Mouse (Mus musculus): ENCODE results near the gene Gm30191. TPM values are rescaled to one million over a fixed set of nuclear protein-coding genes. Genes with fewer than 3 reads are reported as not detected.
"Not testable (repeated sequence)": the region's sequence is repeated elsewhere in the genome, so short reads cannot be mapped to it uniquely, and the experiment has no call there.

Gene Gm30191
- total RNA-seq, 2 experiments from 2014 or later, result not detected

DNA sequence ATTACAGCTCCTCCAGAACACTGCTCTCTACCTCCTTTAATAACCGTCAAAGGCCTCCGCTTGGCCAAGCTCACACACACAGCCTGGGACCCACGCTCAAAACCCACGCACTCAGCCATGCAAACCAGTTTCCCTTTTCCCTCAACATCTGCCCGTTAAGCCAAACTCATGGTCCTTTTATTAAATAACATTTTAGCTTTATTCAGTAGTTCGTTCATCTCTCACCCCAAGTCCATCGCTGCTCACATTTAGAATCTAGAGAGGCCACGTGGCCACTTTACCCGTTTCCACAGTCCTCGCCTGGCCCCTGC is 4.2 kb downstream of the Gm30191 start:
- intact Hi-C loops (cut with DNase I), result loop anchor here (2.0 to 10.0 kb wide), 3 partner anchors 42 to 234 kb away; no protein-coding TSS in a partner anchor
- peak in 1 of 2 experiments; percentile 37 for DNase-seq (ENCODE audit: low spot score in 2 of 2)

GRCm38 (mm10) chr4:134251241-134252130 is 4.8 kb downstream of the Gm30191 start:
- peak; percentile 52 to 64 for DNase-seq (ENCODE audit: low spot score in 2 of 2)
- intact Hi-C loops (cut with DNase I), result loop anchor here (2.0 to 10.0 kb wide), 3 partner anchors 41 to 233 kb away; no protein-coding TSS in a partner anchor

DNA sequence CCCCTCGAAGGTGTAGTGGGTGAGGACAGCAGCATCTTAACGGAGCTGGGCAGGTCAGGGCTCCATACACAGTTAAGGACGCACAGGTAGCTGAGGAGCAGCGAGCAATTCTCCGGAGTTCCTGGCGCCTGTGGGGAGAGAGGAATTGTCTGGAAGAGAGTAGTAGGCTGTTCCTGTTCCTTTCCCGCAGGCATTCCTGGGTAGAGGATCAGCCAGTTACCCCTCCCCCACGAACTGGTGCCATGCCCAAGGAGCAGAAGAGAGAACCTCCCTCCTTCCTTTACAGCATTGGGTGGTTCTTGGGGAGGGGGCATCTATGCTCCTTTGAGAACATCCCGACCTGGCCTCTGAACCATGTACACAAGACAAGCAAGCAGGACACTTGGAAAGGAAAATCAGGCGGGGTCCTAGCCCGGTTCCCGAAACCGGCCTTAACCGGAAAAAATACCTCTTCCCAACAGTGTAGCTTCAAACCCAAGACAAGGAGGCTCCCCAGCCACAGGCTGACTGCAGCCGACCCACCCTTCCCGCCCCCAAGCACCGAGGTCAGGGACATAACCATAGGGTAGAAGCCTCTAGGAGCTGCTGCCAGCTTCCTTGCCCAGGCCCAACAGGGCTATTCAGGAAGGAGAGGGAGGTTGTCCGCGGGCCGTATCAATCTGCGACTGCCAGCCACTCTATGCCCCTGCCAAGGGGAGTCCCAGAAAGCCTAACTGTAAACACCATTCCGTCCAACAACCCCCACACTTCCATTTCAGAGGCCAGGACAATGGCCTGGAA is 5.6 kb downstream of the Gm30191 start:
- intact Hi-C loops (cut with DNase I), result loop anchor here (5.0 to 10.0 kb wide), 2 partner anchors 105 to 232 kb away; no protein-coding TSS in a partner anchor
- DNase-seq (ENCODE audit: low spot score in 2 of 2), result no peak

DNA sequence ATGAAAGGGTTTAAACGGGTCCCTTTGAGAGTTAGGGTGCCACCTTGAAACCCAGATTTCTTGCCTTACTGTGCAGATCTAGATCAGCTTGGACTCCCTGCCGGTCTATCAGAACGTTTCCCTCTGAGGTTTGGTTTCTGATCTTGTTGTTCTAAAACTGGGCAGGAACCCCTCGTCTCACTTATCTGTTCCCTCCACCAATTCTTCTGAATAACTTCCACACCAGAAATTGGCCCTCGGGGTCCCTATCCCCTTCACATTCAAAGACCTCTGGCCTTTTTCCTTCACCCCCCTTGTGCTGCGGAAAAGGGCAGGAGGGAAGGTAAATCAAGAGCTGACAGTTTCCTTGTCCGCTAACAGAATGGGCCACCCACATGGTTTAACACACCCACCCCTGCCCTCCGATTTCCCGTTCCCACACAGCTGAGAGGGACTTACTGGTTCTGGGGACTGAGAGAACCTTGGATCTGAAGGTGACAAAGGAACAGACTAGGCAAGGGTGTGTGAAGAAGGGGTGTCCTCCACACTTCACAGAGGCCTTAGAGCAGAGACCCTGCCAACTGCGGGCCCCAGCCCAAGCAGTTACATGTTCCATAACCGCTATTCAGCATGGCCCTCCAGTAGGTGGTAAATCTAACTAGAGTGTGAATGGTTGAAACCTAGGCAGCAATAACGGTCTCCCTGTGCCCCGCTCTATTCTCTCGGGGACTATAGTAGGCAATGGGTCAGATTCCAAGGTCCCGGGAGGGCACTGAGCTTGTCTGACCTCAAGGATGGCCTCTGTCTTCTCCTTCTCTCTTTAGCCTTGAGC is 6.4 kb downstream of the Gm30191 start:
- no peak for DNase-seq (ENCODE audit: low spot score in 2 of 2)
- intact Hi-C loops (cut with DNase I), result loop anchor here (5.0 to 10.0 kb wide), 2 partner anchors 104 to 232 kb away; no protein-coding TSS in a partner anchor

DNA sequence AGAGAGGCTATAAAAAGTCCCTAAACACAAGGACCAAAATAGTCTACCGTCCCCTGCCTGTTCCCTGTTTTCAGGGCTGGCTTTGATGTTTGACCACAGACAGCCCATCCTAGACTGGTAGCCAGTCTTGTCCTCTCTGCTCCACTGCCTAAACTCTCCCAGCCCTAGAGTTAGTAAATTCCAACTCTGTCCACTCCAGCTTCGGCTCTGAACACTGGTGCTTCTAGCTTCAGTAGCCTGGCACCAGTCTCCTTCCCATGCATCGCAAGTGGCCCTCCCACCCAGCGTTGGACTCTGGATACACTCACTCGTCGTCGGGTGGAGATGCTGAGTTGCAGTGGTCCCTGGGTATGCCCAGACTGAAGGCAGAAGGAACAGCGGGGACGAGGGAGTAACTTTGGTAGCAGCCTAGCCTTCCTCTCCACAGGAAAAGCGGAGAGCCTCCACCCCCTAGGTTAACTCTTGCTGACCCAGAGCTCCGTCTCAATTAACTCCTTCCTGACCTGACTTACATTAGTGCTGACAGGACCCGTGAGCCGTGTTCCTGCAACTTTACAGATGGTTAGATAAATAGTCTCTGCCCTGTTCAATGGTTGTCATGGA is 7.1 kb downstream of the Gm30191 start, which contains the start of gene Grrp1:
Grrp1 (minus strand) TSS at position 385 of the 603 bp plus-strand sequence.
- no peak for DNase-seq (ENCODE audit: low spot score in 2 of 2)
- intact Hi-C loops (cut with DNase I), result loop anchor here (5.0 to 10.0 kb wide), 2 partner anchors 103 to 231 kb away; no protein-coding TSS in a partner anchor

DNA sequence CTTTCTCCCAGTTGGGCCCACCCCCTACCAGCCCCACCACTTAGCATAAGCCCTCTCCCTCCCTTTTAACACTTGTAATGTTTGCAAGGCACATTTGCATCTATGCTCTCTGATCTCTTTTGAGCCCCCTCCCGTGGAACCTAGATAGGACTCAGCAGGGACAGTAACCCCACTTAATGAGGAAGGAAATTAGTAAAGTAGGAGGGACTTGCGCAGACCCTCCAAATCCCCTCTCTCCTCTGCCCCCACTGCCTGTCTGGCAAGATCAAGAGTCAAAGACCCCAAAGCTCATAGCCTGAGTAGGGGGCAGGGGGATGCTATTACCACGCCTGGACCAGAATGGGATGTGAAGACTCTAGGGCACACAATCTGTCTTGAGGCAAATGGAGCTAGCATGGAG is 8.1 kb downstream of the Gm30191 start:
- intact Hi-C loops (cut with DNase I), result loop anchor here (5.0 to 10.0 kb wide), 2 partner anchors 102 to 230 kb away; no protein-coding TSS in a partner anchor
- DNase-seq (ENCODE audit: low spot score in 2 of 2), result no peak

DNA sequence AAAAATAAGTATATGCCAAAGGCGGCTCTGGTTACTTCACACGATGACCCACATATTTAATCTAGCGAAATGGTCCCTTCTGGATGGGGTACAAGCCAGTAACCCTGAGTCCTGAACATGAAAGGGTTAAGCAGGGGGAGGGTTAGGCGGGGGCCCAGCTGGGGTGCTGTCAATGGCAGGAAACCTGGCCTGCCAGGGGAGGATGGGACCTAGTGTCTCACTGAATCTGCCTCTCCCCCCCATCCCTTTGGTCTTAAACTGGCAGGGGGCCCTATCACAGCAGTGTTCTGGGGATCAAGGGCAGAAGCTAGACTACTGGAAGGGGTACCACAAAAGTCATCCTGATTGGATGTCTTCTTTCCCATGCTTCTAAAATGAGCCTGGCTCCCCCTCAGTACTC is 9.1 kb downstream of the Gm30191 start:
- intact Hi-C loops (cut with DNase I), result loop anchor here (10.0 kb wide), 1 partner anchor 229 kb away; no protein-coding TSS in a partner anchor

DNA sequence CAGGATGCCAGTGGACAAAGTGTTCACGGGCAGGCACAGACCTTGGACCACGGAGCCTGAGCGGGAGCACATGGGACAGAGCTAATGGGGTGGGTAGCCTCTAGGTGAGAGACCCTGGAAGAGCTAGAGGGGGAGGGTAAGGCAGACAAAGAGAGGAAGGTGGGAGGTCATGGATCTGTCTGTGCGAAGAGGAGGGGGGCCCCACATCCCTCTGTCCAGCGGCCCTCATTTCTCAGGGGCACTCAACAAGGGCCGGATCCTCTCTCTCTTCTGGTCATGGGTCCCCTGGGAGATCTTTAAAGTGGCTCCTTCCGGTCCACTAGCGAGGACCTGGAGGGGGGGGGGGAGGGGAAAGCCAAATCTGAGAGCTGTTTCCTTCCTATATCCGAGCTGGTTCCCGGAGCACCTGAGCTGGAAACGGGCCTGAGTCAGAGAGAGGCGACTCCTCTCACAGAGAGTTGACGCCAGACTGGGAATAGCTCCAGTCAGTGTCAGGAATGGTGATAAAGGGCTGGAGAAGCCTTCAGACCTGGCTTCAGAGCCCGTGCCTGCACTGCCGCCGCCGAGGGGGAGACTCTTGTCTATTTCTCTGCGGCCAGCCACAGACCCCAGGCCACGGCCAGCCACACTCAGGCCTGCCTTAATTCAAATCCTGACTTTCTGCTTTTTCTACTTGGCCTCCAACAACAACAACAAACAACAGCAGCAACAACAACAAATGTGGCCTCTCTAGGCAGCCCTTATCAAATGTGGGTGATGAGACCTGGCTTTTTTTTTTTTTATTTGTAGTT is 9.9 kb downstream of the Gm30191 start:
- intact Hi-C loops (cut with DNase I), result loop anchor here (10.0 kb wide), 1 partner anchor 228 kb away; no protein-coding TSS in a partner anchor
- DNase-seq (ENCODE audit: low spot score in 2 of 2), result no peak

More for the DNA sequence above, 9.1 kb downstream of the Gm30191 start:
- DNase-seq (ENCODE audit: low spot score in 2 of 2), result no peak

GRCm38 (mm10) chr4:134257198-134258009 is 10.7 kb downstream of the Gm30191 start:
- intact Hi-C loops (cut with DNase I), result loop anchor here (10.0 kb wide), 1 partner anchor 227 kb away; no protein-coding TSS in a partner anchor
- no peak for DNase-seq (ENCODE audit: low spot score in 2 of 2)

DNA sequence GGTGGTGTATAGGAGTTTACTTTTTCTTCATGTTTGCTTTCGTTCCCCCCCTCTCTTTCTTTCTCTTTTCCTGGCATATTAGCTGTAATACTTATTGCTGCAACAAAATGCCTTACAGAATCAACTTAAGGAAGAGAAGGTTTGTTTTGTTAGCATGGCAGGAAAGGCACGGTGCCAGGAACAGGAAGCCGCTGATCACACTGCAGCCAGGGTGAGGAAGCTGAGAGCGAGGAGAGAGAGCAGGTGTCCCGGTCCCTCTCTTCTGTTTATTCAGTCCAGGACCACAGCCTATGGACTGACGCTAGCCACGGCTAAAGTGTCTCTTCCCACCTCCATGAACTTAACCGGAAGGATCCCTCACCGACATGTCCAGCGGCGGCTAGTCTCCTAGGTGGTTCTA is 11.6 kb downstream of the Gm30191 start:
- intact Hi-C loops (cut with DNase I), result loop anchor here (10.0 kb wide), 1 partner anchor 226 kb away; no protein-coding TSS in a partner anchor

GRCm38 (mm10) chr4:134263191-134263590 is 16.5 kb downstream of the Gm30191 start:
- intact Hi-C loops (cut with DNase I), result no loop called here
- peak; percentile 33 to 49 for DNase-seq (ENCODE audit: low spot score in 2 of 2)

More for the DNA sequence above, 11.6 kb downstream of the Gm30191 start:
- DNase-seq (ENCODE audit: low spot score in 2 of 2), result no peak

- no peak for DNase-seq (ENCODE audit: low spot score in 2 of 2)
- intact Hi-C loops (cut with DNase I), result no loop called here
Measured at GRCm38 (mm10) chr4:134265860-134266585, 19.3 kb downstream of the Gm30191 start.

- intact Hi-C loops (cut with DNase I), result no loop called here
- DNase-seq (ENCODE audit: low spot score in 2 of 2), result no peak
Measured at GRCm38 (mm10) chr4:134268102-134268655, 21.4 kb downstream of the Gm30191 start.

GRCm38 (mm10) chr4:134269622-134270021 is 22.9 kb downstream of the Gm30191 start:
- DNase-seq (ENCODE audit: low spot score in 2 of 2); intact Hi-C loops (cut with DNase I): not testable (repeated sequence)

GRCm38 (mm10) chr4:134271979-134272378 is 25.2 kb downstream of the Gm30191 start:
- no peak for DNase-seq (ENCODE audit: low spot score in 2 of 2)
- intact Hi-C loops (cut with DNase I), result no loop called here
